Mouse (Mus musculus): ENCODE measurements at regions not wholly inside any gene's neighbourhood (a gene's known extent, or its start where the extent isn't known, plus 50 kb on each side); places are given as distances from the start of the nearest gene placed in this dataset.
"Not testable (repeated sequence)": the region's sequence is repeated elsewhere in the genome, so short reads cannot be mapped to it uniquely, and the experiment has no call there.

GRCm38 (mm10) chr14:36288697-36289286 is 194.1 kb downstream of the 4930474N05Rik start:
- Histone ChIP-seq H3K4me3 (ENCODE audit: insufficient read depth, low read length) (no peak overlapping the region), H3K27ac (ENCODE audit: insufficient read depth, low read length) (no peak overlapping the region), H3K4me1 (ENCODE audit: control insufficient read depth, insufficient read depth, low read length) (no peaks in the 10 kb centered on the region)
- TF ChIP-seq POLR2A (IDR thresholded peaks at IDR 0.05; ENCODE audit: extremely low read depth, insufficient read depth, low read length) = no peak
- TF ChIP-seq CTCF (IDR thresholded peaks at IDR 0.05; ENCODE audit: extremely low read depth, insufficient read depth, low read length) = no peak

- no peak overlapping the region for H3K27ac ChIP-seq (ENCODE audit: insufficient read depth, low read length)
- no peak overlapping the region for H3K4me3 ChIP-seq (ENCODE audit: insufficient read depth, low read length)
- TF ChIP-seq CTCF (IDR thresholded peaks at IDR 0.05; ENCODE audit: extremely low read depth, insufficient read depth, low read length) (no peak), POLR2A (IDR thresholded peaks at IDR 0.05; ENCODE audit: extremely low read depth, insufficient read depth, low read length) (no peak)
- H3K4me1 ChIP-seq (ENCODE audit: control insufficient read depth, insufficient read depth, low read length) = no peaks in the 10 kb centered on the region
Measured at GRCm38 (mm10) chr14:36310324-36310723, 215.6 kb downstream of the 4930474N05Rik start.

GRCm38 (mm10) chr14:36314673-36315072 is 220.0 kb downstream of the 4930474N05Rik start:
- H3K27ac ChIP-seq (ENCODE audit: insufficient read depth, low read length); H3K4me3 ChIP-seq (ENCODE audit: insufficient read depth, low read length); H3K4me1 ChIP-seq (ENCODE audit: control insufficient read depth, insufficient read depth, low read length): not testable (repeated sequence)

GRCm38 (mm10) chr14:36316418-36317111 is 221.8 kb downstream of the 4930474N05Rik start:
- Histone ChIP-seq H3K4me3 (ENCODE audit: insufficient read depth, low read length) (no peak overlapping the region), H3K4me1 (ENCODE audit: control insufficient read depth, insufficient read depth, low read length) (no peaks in the 10 kb centered on the region), H3K27ac (ENCODE audit: insufficient read depth, low read length) (no peak overlapping the region)
- TF ChIP-seq POLR2A (IDR thresholded peaks at IDR 0.05; ENCODE audit: extremely low read depth, insufficient read depth, low read length) (no peak), CTCF (IDR thresholded peaks at IDR 0.05; ENCODE audit: extremely low read depth, insufficient read depth, low read length) (no peak)

- TF ChIP-seq POLR2A (IDR thresholded peaks at IDR 0.05; ENCODE audit: extremely low read depth, insufficient read depth, low read length) = no peak
- TF ChIP-seq CTCF (IDR thresholded peaks at IDR 0.05; ENCODE audit: extremely low read depth, insufficient read depth, low read length) = no peak
- no peak overlapping the region for H3K4me3 ChIP-seq (ENCODE audit: insufficient read depth, low read length)
- H3K4me1 ChIP-seq (ENCODE audit: control insufficient read depth, insufficient read depth, low read length) = no peaks in the 10 kb centered on the region
- H3K27ac ChIP-seq (ENCODE audit: insufficient read depth, low read length) = no peak overlapping the region
Measured at GRCm38 (mm10) chr14:36328258-36328891, 233.7 kb downstream of the 4930474N05Rik start.

- Histone ChIP-seq H3K4me3 (ENCODE audit: insufficient read depth, low read length) (no peak overlapping the region), H3K4me1 (ENCODE audit: control insufficient read depth, insufficient read depth, low read length) (no peaks in the 10 kb centered on the region), H3K27ac (ENCODE audit: insufficient read depth, low read length) (no peak overlapping the region)
- no peak for TF ChIP-seq CTCF (IDR thresholded peaks at IDR 0.05; ENCODE audit: extremely low read depth, insufficient read depth, low read length)
- no peak for TF ChIP-seq POLR2A (IDR thresholded peaks at IDR 0.05; ENCODE audit: extremely low read depth, insufficient read depth, low read length)
Measured at GRCm38 (mm10) chr14:36340832-36341231, 246.1 kb downstream of the 4930474N05Rik start.
